Mouse (Mus musculus): ENCODE results near the gene Phactr4. TPM values are rescaled to one million over a fixed set of nuclear protein-coding genes. Genes with fewer than 3 reads are reported as not detected.
"Not testable (repeated sequence)": the region's sequence is repeated elsewhere in the genome, so short reads cannot be mapped to it uniquely, and the experiment has no call there.

Gene Phactr4
- total and polyA plus RNA-seq, 2 experiments from 2014 or later, result 4.4 to 10.0 TPM

DNA sequence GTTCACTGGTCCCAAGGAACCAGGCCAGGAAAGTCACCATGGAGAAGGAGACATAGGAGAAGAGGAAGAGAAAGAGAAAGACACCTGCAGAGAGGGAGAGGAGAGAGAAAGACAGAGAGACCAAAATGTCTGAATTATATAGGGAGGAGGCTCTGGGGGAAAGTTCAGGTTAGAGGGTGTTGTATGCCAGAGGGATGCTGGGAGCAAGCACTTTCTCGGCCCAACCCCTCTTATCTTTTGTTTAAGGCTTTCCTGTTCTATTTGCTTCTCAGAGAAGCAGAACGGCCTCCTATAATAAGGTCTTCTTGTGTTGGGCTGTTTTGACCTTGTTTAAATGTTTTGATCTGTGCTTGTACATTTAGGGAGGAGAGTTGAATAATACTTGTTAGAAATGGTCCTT, 3.7 kb upstream of the Phactr4 start:
- H3K27me3 ChIP-seq (ENCODE audit: control insufficient read depth, insufficient read depth, low read length), result no peaks in the 10 kb centered on the region
- no peak overlapping the region for H3K4me3 ChIP-seq (ENCODE audit: low read depth, low read length)
- no peak for DNase-seq (ENCODE audit: low spot score)
- no peak overlapping the region for H3K9ac ChIP-seq (replicated peaks; ENCODE audit: low read depth, low read length)
- H3K27ac ChIP-seq (ENCODE audit: low read depth), result no peak overlapping the region
- no peak for TF ChIP-seq EP300 (IDR thresholded peaks at IDR 0.05; ENCODE audit: low read depth)
- no peak for TF ChIP-seq CTCF (IDR thresholded peaks at IDR 0.05; ENCODE audit: low read depth)
- WGBS, result 34% methylated on average over 2 of the region's 2 CpGs
- H3K4me2 ChIP-seq (ENCODE audit: low read depth, low read length), result no peak overlapping the region
- peaks cover 8% of the 10 kb centered on the region; the same call in 1 of the 2 replicates for H3K4me1 ChIP-seq (ENCODE audit: control insufficient read depth, insufficient read depth)
- H3K36me3 ChIP-seq (replicated peaks; ENCODE audit: control insufficient read depth, insufficient read depth, low read length), result no peaks in the 10 kb centered on the region
- ATAC-seq (ENCODE audit: insufficient read depth, low read depth), result no peak
- H3K9me3 ChIP-seq (replicated peaks; ENCODE audit: control insufficient read depth, low read length), result no peaks in the 10 kb centered on the region

DNA sequence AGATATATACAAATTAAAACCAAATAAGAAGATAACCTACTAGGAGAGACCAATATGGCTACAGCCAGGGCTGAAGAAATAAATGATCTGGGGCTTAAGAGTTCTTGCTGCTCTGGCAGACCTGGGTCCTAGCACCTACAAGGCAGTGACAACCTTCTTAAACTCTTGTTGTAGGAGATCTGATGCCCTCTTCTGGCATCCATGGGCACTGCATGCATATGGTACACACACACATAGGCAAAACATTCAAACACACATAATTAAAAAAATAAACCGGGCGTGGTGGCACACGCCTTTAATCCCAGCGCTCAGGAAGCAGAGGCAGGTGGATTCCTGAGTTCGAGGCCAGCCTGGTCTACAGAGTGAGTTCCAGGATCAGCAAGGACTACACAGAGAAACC, 2.5 kb upstream of the Phactr4 start:
- Histone ChIP-seq H3K27me3 (ENCODE audit: control insufficient read depth, insufficient read depth, low read length) (no peaks in the 10 kb centered on the region), H3K36me3 (replicated peaks; ENCODE audit: control insufficient read depth, insufficient read depth, low read length) (no peaks in the 10 kb centered on the region), H3K27ac (ENCODE audit: low read depth) (no peak overlapping the region), H3K9ac (replicated peaks; ENCODE audit: low read depth, low read length) (no peak overlapping the region), H3K4me2 (ENCODE audit: low read depth, low read length) (no peak overlapping the region), H3K4me1 (ENCODE audit: control insufficient read depth, insufficient read depth) (peaks cover 21% of the 10 kb centered on the region), H3K9me3 (replicated peaks; ENCODE audit: control insufficient read depth, low read length) (no peaks in the 10 kb centered on the region), H3K4me3 (ENCODE audit: low read depth, low read length) (no peak overlapping the region)
- 91% methylated on average over 5 of the region's 5 CpGs for WGBS
- ATAC-seq (ENCODE audit: insufficient read depth, low read depth), result no peak
- DNase-seq (ENCODE audit: low spot score), result no peak
- TF ChIP-seq EP300 (IDR thresholded peaks at IDR 0.05; ENCODE audit: low read depth) (no peak), CTCF (IDR thresholded peaks at IDR 0.05; ENCODE audit: low read depth) (no peak)

- ATAC-seq (ENCODE audit: insufficient read depth, low read depth) (no peak), DNase-seq (ENCODE audit: low spot score) (peak; percentile 24)
- no peaks in the 10 kb centered on the region for H3K27me3 ChIP-seq (ENCODE audit: control insufficient read depth, insufficient read depth, low read length)
- TF ChIP-seq EP300 (IDR thresholded peaks at IDR 0.05; ENCODE audit: low read depth), result no peak
- TF ChIP-seq CTCF (IDR thresholded peaks at IDR 0.05; ENCODE audit: low read depth), result no peak
- under 1% methylated on average over 12 of the region's 13 CpGs for WGBS
- H3K4me1 ChIP-seq (ENCODE audit: control insufficient read depth, insufficient read depth), result peaks cover 23% of the 10 kb centered on the region; the same call in 1 of the 2 replicates
- H3K4me2 ChIP-seq (ENCODE audit: low read depth, low read length), result peak overlapping the region; percentile 72
- H3K36me3 ChIP-seq (replicated peaks; ENCODE audit: control insufficient read depth, insufficient read depth, low read length), result no peaks in the 10 kb centered on the region
- peak overlapping the region; percentile 83 for H3K4me3 ChIP-seq (ENCODE audit: low read depth, low read length)
- no peaks in the 10 kb centered on the region for H3K9me3 ChIP-seq (replicated peaks; ENCODE audit: control insufficient read depth, low read length)
- peak overlapping the region; percentile 97 for H3K27ac ChIP-seq (ENCODE audit: low read depth)
- H3K9ac ChIP-seq (replicated peaks; ENCODE audit: low read depth, low read length), result peak overlapping the region; percentile 86
These were observed 750 bp downstream of the Phactr4 start for GRCm38 (mm10) chr4:132421556-132421922.

GRCm38 (mm10) chr4:132420471-132420870, 1.8 kb downstream of the Phactr4 start:
- Histone ChIP-seq H3K36me3 (replicated peaks; ENCODE audit: control insufficient read depth, insufficient read depth, low read length) (no peaks in the 10 kb centered on the region), H3K27me3 (ENCODE audit: control insufficient read depth, insufficient read depth, low read length) (no peaks in the 10 kb centered on the region), H3K27ac (ENCODE audit: low read depth) (peak overlapping the region; percentile 97; the same call in 1 of the 2 replicates), H3K4me2 (ENCODE audit: low read depth, low read length) (peak overlapping the region; percentile 72), H3K9me3 (replicated peaks; ENCODE audit: control insufficient read depth, low read length) (no peaks in the 10 kb centered on the region), H3K9ac (replicated peaks; ENCODE audit: low read depth, low read length) (0 out of 2 replicates have a peak overlapping the region, but pooled peaks have one; percentile 86), H3K4me3 (ENCODE audit: low read depth, low read length) (peak overlapping the region; percentile 83; the same call in 1 of the 2 replicates), H3K4me1 (ENCODE audit: control insufficient read depth, insufficient read depth) (peaks cover 23% of the 10 kb centered on the region; the same call in 1 of the 2 replicates)
- DNase-seq (ENCODE audit: low spot score), result no peak
- WGBS, result 69% methylated on average over 5 of the region's 5 CpGs
- TF ChIP-seq CTCF (IDR thresholded peaks at IDR 0.05; ENCODE audit: low read depth), result no peak
- TF ChIP-seq EP300 (IDR thresholded peaks at IDR 0.05; ENCODE audit: low read depth), result no peak
- no peak for ATAC-seq (ENCODE audit: insufficient read depth, low read depth)

DNA sequence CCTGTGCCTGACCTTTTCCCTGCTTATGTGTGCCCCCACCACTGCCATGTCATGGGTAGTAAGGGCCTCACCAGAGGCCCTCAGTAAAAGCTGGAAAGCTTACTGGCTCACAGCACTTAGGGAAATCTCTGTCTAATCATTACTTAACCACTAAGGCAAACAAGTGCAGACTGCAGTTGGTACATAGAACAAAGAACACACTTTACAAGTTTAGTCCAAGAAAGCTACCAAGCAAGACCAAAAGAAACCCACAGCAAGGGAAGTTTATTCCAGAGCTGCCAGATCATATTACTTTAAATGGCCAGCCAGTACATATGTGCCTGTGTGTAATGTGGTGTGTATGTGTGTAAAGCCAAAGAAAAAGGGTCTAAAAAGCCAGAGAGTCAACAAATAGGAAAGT, 6.3 kb downstream of the Phactr4 start:
- peaks cover 20% of the 10 kb centered on the region; the same call in 1 of the 2 replicates for H3K4me1 ChIP-seq (ENCODE audit: control insufficient read depth, insufficient read depth)
- peaks cover 8% of the 10 kb centered on the region for H3K36me3 ChIP-seq (replicated peaks; ENCODE audit: control insufficient read depth, insufficient read depth, low read length)
- ATAC-seq (ENCODE audit: insufficient read depth, low read depth), result no peak
- no peak for TF ChIP-seq CTCF (IDR thresholded peaks at IDR 0.05; ENCODE audit: low read depth)
- no peak for TF ChIP-seq EP300 (IDR thresholded peaks at IDR 0.05; ENCODE audit: low read depth)
- no peak overlapping the region for H3K4me3 ChIP-seq (ENCODE audit: low read depth, low read length)
- no peak overlapping the region for H3K9ac ChIP-seq (replicated peaks; ENCODE audit: low read depth, low read length)
- no peaks in the 10 kb centered on the region for H3K27me3 ChIP-seq (ENCODE audit: control insufficient read depth, insufficient read depth, low read length)
- no peak overlapping the region for H3K4me2 ChIP-seq (ENCODE audit: low read depth, low read length)
- no peaks in the 10 kb centered on the region for H3K9me3 ChIP-seq (replicated peaks; ENCODE audit: control insufficient read depth, low read length)
- no peak overlapping the region for H3K27ac ChIP-seq (ENCODE audit: low read depth)
- DNase-seq (ENCODE audit: low spot score), result no peak

DNA sequence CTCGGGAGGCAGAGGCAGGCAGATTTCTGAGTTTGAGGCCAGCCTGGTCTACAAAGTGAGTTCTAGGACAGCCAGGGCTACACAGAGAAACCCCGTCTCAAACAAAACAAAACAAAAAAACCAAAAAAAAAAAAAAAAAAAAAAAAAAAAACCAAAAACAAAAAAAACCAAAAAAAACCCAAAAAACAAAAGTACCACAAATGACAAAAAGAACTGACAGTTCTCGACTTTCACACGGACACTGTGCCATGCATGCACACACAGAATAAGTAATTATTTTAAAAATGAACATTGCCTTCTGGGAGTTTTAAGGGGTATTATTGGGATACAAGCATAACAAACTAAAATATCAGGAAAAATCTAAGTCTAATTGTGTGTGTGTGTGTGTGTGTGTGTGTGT, 9.0 kb downstream of the Phactr4 start:
- DNase-seq (ENCODE audit: low spot score); H3K9ac ChIP-seq (replicated peaks; ENCODE audit: low read depth, low read length); ATAC-seq (ENCODE audit: insufficient read depth, low read depth); H3K36me3 ChIP-seq (replicated peaks; ENCODE audit: control insufficient read depth, insufficient read depth, low read length); H3K27me3 ChIP-seq (ENCODE audit: control insufficient read depth, insufficient read depth, low read length); H3K4me1 ChIP-seq (ENCODE audit: control insufficient read depth, insufficient read depth); H3K4me3 ChIP-seq (ENCODE audit: low read depth, low read length); H3K27ac ChIP-seq (ENCODE audit: low read depth); H3K4me2 ChIP-seq (ENCODE audit: low read depth, low read length); H3K9me3 ChIP-seq (replicated peaks; ENCODE audit: control insufficient read depth, low read length): not testable (repeated sequence)
- WGBS, result 93% methylated on average over 4 of the region's 4 CpGs

Data from heart, postnatal 0 days (tissue).